Mouse (Mus musculus) kidney, adult 2 months (tissue): ENCODE measurements at regions not wholly inside any gene's neighbourhood (a gene's known extent, or its start where the extent isn't known, plus 50 kb on each side); places are given as distances from the start of the nearest gene placed in this dataset.

Source experiments
- CTCF ChIP-seq: fragments of 200-500 bp; conservative IDR thresholded peaks from 2 replicates; pipeline ENCODE4 v1.5.1; 2011; ENCODE audit warnings: low read depth, mild to moderate bottlenecking, control low read depth, low read length, moderate library complexity, mixed read lengths; ENCODE audit not compliant: insufficient read depth, insufficient read length
- POLR2A ChIP-seq: fragments of 200-500 bp; IDR thresholded peaks from one replicate; pipeline ENCODE4 v1.6.1; 2011; ENCODE audit warnings: low read depth, low read length, control low read depth

DNA sequence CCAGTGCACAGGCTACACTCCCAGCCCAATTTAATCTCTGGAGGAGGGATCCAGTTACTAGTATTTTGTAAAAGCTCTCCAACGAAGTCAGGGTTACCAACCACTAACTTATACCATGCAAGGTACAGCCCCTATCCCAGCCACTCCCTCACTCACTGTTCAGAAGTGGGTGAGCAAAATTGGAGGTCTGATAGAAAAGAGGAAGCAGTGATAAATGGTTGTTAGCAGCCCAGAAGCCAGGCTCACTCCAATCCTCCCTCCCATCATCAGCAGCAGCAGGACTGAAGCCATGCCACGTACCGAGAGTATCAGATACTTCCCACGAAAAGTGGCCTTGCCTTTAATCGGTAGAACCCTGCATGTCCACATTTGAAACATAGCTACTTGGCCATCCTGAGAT, 86.1 kb downstream of the Efnb1 start:
- TF ChIP-seq CTCF (no peak), POLR2A (no peak)
